Mouse (Mus musculus) cerebellum, adult (tissue): ENCODE data around the gene Rev3l.

ENCODE experiments used
- ATAC-seq: cut with Nextera tagmentation; 2 replicates; pipeline ENCODE4 v1.9.2; 2017; ENCODE audit warnings: mild to moderate bottlenecking, moderate library complexity, mixed read lengths; ENCODE audit not compliant: insufficient number of reproducible peaks, low FRiP score, low TSS enrichment

Rev3l gene

GRCm38 (mm10) chr10:39731736-39732265 is at the start of gene Rev3l:
Rev3l (plus strand) TSS chr10:39732118.
- ATAC-seq = peak; percentile 57

GRCm38 (mm10) chr10:39682556-39682955 is 49.4 kb upstream of the Rev3l start:
- ATAC-seq = no peak

GRCm38 (mm10) chr10:39683481-39683880 is 48.4 kb upstream of the Rev3l start:
- no peak for ATAC-seq

GRCm38 (mm10) chr10:39686811-39687210 is 45.1 kb upstream of the Rev3l start:
- ATAC-seq = no peak

GRCm38 (mm10) chr10:39687851-39688250 is 44.1 kb upstream of the Rev3l start:
- peak; percentile 49; the same call in 1 of the 2 replicates for ATAC-seq

- no peak for ATAC-seq
Measured at GRCm38 (mm10) chr10:39691351-39692064, 40.4 kb upstream of the Rev3l start.

- ATAC-seq = no peak
Measured at GRCm38 (mm10) chr10:39692152-39692551, 39.8 kb upstream of the Rev3l start.

GRCm38 (mm10) chr10:39707717-39708510 is 24.0 kb upstream of the Rev3l start:
- ATAC-seq = no peak

- no peak for ATAC-seq
Measured at GRCm38 (mm10) chr10:39716936-39717335, 15.0 kb upstream of the Rev3l start.

GRCm38 (mm10) chr10:39730976-39731735 is 762 bp upstream of the Rev3l start:
- peak; percentile 74 for ATAC-seq

GRCm38 (mm10) chr10:39732266-39733100 is 565 bp downstream of the Rev3l start:
- peak; percentile 60 for ATAC-seq

- no peak for ATAC-seq
Measured at GRCm38 (mm10) chr10:39733101-39733399, 1.1 kb downstream of the Rev3l start.

- no peak for ATAC-seq
Measured at GRCm38 (mm10) chr10:39733421-39733930, 1.6 kb downstream of the Rev3l start.

GRCm38 (mm10) chr10:39736187-39736586 is 4.3 kb downstream of the Rev3l start:
- ATAC-seq = no peak

- no peak for ATAC-seq
Measured at GRCm38 (mm10) chr10:39742057-39742456, 10.1 kb downstream of the Rev3l start.

- ATAC-seq = no peak
Measured at GRCm38 (mm10) chr10:39764752-39765151, 32.8 kb downstream of the Rev3l start.

GRCm38 (mm10) chr10:39766702-39767101 is 34.8 kb downstream of the Rev3l start:
- ATAC-seq = no peak

- ATAC-seq = no peak
Measured at GRCm38 (mm10) chr10:39772259-39772658, 40.3 kb downstream of the Rev3l start.

GRCm38 (mm10) chr10:39773940-39774726 is 42.2 kb downstream of the Rev3l start:
- no peak for ATAC-seq
